Mouse (Mus musculus) hindbrain, embryonic 14.5 days (tissue): ENCODE measurements around the gene Casz1. TPM values are rescaled to one million over a fixed set of nuclear protein-coding genes. Genes with fewer than 3 reads are reported as not detected.

Source experiments
- ATAC-seq: fragments of 200-750 bp; cut with Nextera tagmentation; 2 replicates; pipeline ENCODE4 v1.8.0; 2017; ENCODE audit warnings: moderate number of reproducible peaks, mild to moderate bottlenecking, moderate TSS enrichment, moderate library complexity; ENCODE audit not compliant: low FRiP score
- DNase-seq: peaks from one replicate; pipeline ENCODE4 v3.0.0-alpha.2; 2015; ENCODE audit warnings: low spot score
- H3K27ac ChIP-seq: fragments of 300-500 bp; sonication (generic); 2 replicates; pipeline ENCODE4 v1.5.1; 2014; ENCODE audit warnings: mild to moderate bottlenecking, moderate library complexity
- H3K27me3 ChIP-seq: fragments of 300-500 bp; sonication (generic); 2 replicates; pipeline ENCODE4 v1.6.1; 2014; ENCODE audit warnings: mild to moderate bottlenecking, low read length, mixed read lengths; ENCODE audit not compliant: control insufficient read depth, insufficient read depth
- H3K36me3 ChIP-seq: fragments of 300-500 bp; sonication (generic); replicated peaks from 2 replicates; pipeline ENCODE4 v1.6.1; 2014; ENCODE audit not compliant: control insufficient read depth, insufficient read depth
- H3K4me1 ChIP-seq: fragments of 300-500 bp; sonication (generic); replicated peaks from 2 replicates; pipeline ENCODE4 v1.6.1; 2014; ENCODE audit warnings: antibody characterized with exemption, low read length, mixed read lengths; ENCODE audit not compliant: control insufficient read depth, insufficient read depth
- H3K4me2 ChIP-seq: fragments of 300-500 bp; sonication (generic); replicated peaks from 2 replicates; pipeline ENCODE4 v1.6.1; 2014; ENCODE audit warnings: mild to moderate bottlenecking, moderate library complexity
- H3K4me3 ChIP-seq: fragments of 300-500 bp; sonication (generic); replicated peaks from 2 replicates; pipeline ENCODE4 v1.5.1; 2014; ENCODE audit warnings: mild to moderate bottlenecking, low read length
- H3K9ac ChIP-seq: fragments of 300-500 bp; sonication (generic); 2 replicates; pipeline ENCODE4 v1.6.1; 2014
- H3K9me3 ChIP-seq: fragments of 300-500 bp; sonication (generic); 2 replicates; pipeline ENCODE4 v1.6.1; 2016; ENCODE audit warnings: low read length; ENCODE audit not compliant: control insufficient read depth
- WGBS: fragments of 180-500 bp; shearing (Covaris S2); extraction: QIAGEN DNeasy Blood & Tissue Kit; methylation state at CpG from one replicate; pipeline ENCODE4 v1.1.7; 2014; 5-methylcytosine and 5-hydroxymethylcytosine counted together
- polyA plus RNA-seq: library from polyadenylated mRNA; unstranded; fragments of >200 nt; fragmentation: Nextera tagmentation; extraction: Ambion mirVana; gene quantifications from 2 replicates; pipeline ENCODE4 v1.2.1, GENCODE M21; 2014

Gene Casz1
- polyA plus RNA-seq, 1 experiment from 2014 or later: 7.1 TPM

- H3K27me3 ChIP-seq: no peaks in the 10 kb centered on the region
- 92% methylated on average over 11 of the region's 11 CpGs for WGBS
- H3K4me3 ChIP-seq: no peak overlapping the region
- DNase-seq (no peak), ATAC-seq (no peak)
- no peak overlapping the region for H3K9ac ChIP-seq
- H3K4me2 ChIP-seq: no peak overlapping the region
- H3K36me3 ChIP-seq: no peaks in the 10 kb centered on the region
- no peaks in the 10 kb centered on the region for H3K9me3 ChIP-seq
- H3K4me1 ChIP-seq: no peaks in the 10 kb centered on the region
- no peak overlapping the region for H3K27ac ChIP-seq
These were observed 198.3 kb downstream of the Casz1 start for GRCm38 (mm10) chr4:149002441-149003093.

Other genes starting within 250 kb of the Casz1 start
- gene Exosc10, start 246.0 kb upstream of the Casz1 start, polyA plus RNA-seq: 85.9 and 98.4 TPM in 2 replicates
- 180 and 191 TPM in 2 replicates for gene Srm, start 212.9 kb upstream of the Casz1 start, polyA plus RNA-seq
- 0.20 and 1.2 TPM in 2 replicates for gene Masp2, start 201.9 kb upstream of the Casz1 start, polyA plus RNA-seq
- gene Tardbp, start 177.4 kb upstream of the Casz1 start, polyA plus RNA-seq: 80.4 and 91.1 TPM in 2 replicates
- gene Gm572, start 161.1 kb upstream of the Casz1 start, polyA plus RNA-seq: not detected in 2 replicates